Mouse (Mus musculus): Measurements from ENCODE around the gene Sap30l. TPM values are rescaled to one million over a fixed set of nuclear protein-coding genes. Genes with fewer than 3 reads are reported as not detected.
A peak's percentile ranks its signal among the peaks of the same experiment; 100 is the strongest.
"Not testable (repeated sequence)": the region's sequence is repeated elsewhere in the genome, so short reads cannot be mapped to it uniquely, and the experiment has no call there.

Sap30l gene
- polyA plus RNA-seq, 1 experiment from 2014 or later, result 16.7 TPM

- WGBS, result 13% methylated on average over 22 of the region's 22 CpGs
- H3K9ac ChIP-seq, result peak overlapping the region; percentile 93
- no peaks in the 10 kb centered on the region for H3K9me3 ChIP-seq
- no peak for ATAC-seq (ENCODE audit: low read depth)
- peak overlapping the region; percentile 98 for H3K4me3 ChIP-seq
- no peaks in the 10 kb centered on the region for H3K27me3 ChIP-seq
- peaks cover 39% of the 10 kb centered on the region for H3K4me1 ChIP-seq (replicated peaks)
- H3K4me2 ChIP-seq, result peak overlapping the region; percentile 98
- H3K36me3 ChIP-seq, result no peaks in the 10 kb centered on the region
- H3K27ac ChIP-seq (replicated peaks), result peak overlapping the region; percentile 72
Observed at GRCm38 (mm10) chr11:57800266-57800951, 1.0 kb upstream of the Sap30l start.

GRCm38 (mm10) chr11:57801766-57802510 is 501 bp downstream of the Sap30l start:
- H3K4me3 ChIP-seq, result peak overlapping the region; percentile 98
- peak; percentile 75 for ATAC-seq (ENCODE audit: low read depth)
- H3K9me3 ChIP-seq, result no peaks in the 10 kb centered on the region
- peak overlapping the region; percentile 98 for H3K4me2 ChIP-seq
- H3K27ac ChIP-seq (replicated peaks), result peak overlapping the region; percentile 75
- H3K36me3 ChIP-seq, result no peaks in the 10 kb centered on the region
- peak overlapping the region; percentile 93 for H3K9ac ChIP-seq
- WGBS, result under 1% methylated on average over 79 of the region's 85 CpGs
- no peaks in the 10 kb centered on the region for H3K27me3 ChIP-seq
- peaks cover 48% of the 10 kb centered on the region for H3K4me1 ChIP-seq (replicated peaks)

- Histone ChIP-seq H3K27me3 (no peaks in the 10 kb centered on the region), H3K9me3 (no peaks in the 10 kb centered on the region), H3K4me3 (peak overlapping the region; percentile 98), H3K9ac (peak overlapping the region; percentile 93), H3K36me3 (peaks cover 3% of the 10 kb centered on the region; the same call in 1 of the 2 replicates), H3K4me2 (peak overlapping the region; percentile 98), H3K27ac (replicated peaks) (peak overlapping the region; percentile 75; the same call in 1 of the 2 replicates), H3K4me1 (replicated peaks) (peaks cover 48% of the 10 kb centered on the region)
- under 1% methylated on average over 18 of the region's 18 CpGs for WGBS
- no peak for ATAC-seq (ENCODE audit: low read depth)
Observed at GRCm38 (mm10) chr11:57802511-57802870, 1.1 kb downstream of the Sap30l start.

GRCm38 (mm10) chr11:57805047-57805446 is 3.6 kb downstream of the Sap30l start:
- H3K27ac ChIP-seq (replicated peaks), result no peak overlapping the region
- H3K9me3 ChIP-seq, result no peaks in the 10 kb centered on the region
- 74% methylated on average over 3 of the region's 3 CpGs for WGBS
- no peak overlapping the region for H3K9ac ChIP-seq
- peaks cover 28% of the 10 kb centered on the region for H3K36me3 ChIP-seq
- H3K4me1 ChIP-seq (replicated peaks), result peaks cover 44% of the 10 kb centered on the region
- H3K27me3 ChIP-seq, result no peaks in the 10 kb centered on the region
- ATAC-seq (ENCODE audit: low read depth), result no peak
- H3K4me3 ChIP-seq, result no peak overlapping the region
- H3K4me2 ChIP-seq, result no peak overlapping the region

- H3K4me3 ChIP-seq, result no peak overlapping the region
- no peak overlapping the region for H3K4me2 ChIP-seq
- H3K9me3 ChIP-seq, result no peaks in the 10 kb centered on the region
- ATAC-seq (ENCODE audit: low read depth), result no peak
- H3K27ac ChIP-seq (replicated peaks), result no peak overlapping the region; the same call in 1 of the 2 replicates
- 94% methylated on average over 17 of the region's 17 CpGs for WGBS
- H3K9ac ChIP-seq, result no peak overlapping the region
- H3K36me3 ChIP-seq, result peaks cover 49% of the 10 kb centered on the region
- peaks cover 15% of the 10 kb centered on the region for H3K4me1 ChIP-seq (replicated peaks)
- no peaks in the 10 kb centered on the region for H3K27me3 ChIP-seq
Observed at GRCm38 (mm10) chr11:57809017-57809731, 7.7 kb downstream of the Sap30l start.

GRCm38 (mm10) chr11:57809732-57810098 is 8.3 kb downstream of the Sap30l start:
- ATAC-seq (ENCODE audit: low read depth), result no peak
- Histone ChIP-seq H3K4me3 (no peak overlapping the region), H3K27me3 (no peaks in the 10 kb centered on the region), H3K27ac (replicated peaks) (no peak overlapping the region), H3K9me3 (no peaks in the 10 kb centered on the region), H3K9ac (no peak overlapping the region), H3K4me2 (no peak overlapping the region), H3K36me3 (peaks cover 49% of the 10 kb centered on the region), H3K4me1 (replicated peaks) (peaks cover 15% of the 10 kb centered on the region)
- WGBS, result 95% methylated on average over 8 of the region's 8 CpGs

- Histone ChIP-seq H3K36me3 (peaks cover 49% of the 10 kb centered on the region), H3K9me3 (no peaks in the 10 kb centered on the region), H3K4me3 (no peak overlapping the region), H3K9ac (no peak overlapping the region), H3K4me2 (no peak overlapping the region), H3K27me3 (no peaks in the 10 kb centered on the region), H3K27ac (replicated peaks) (no peak overlapping the region), H3K4me1 (replicated peaks) (peaks cover 4% of the 10 kb centered on the region; the same call in 1 of the 2 replicates)
- no peak for ATAC-seq (ENCODE audit: low read depth)
- 87% methylated on average over 7 of the region's 7 CpGs for WGBS
Observed at GRCm38 (mm10) chr11:57811006-57811405, 9.6 kb downstream of the Sap30l start.

- peaks cover 49% of the 10 kb centered on the region for H3K36me3 ChIP-seq
- no peak overlapping the region for H3K27ac ChIP-seq (replicated peaks)
- WGBS, result 97% methylated on average over 8 of the region's 8 CpGs
- no peak overlapping the region for H3K4me2 ChIP-seq
- H3K4me1 ChIP-seq (replicated peaks), result no peaks in the 10 kb centered on the region
- H3K9me3 ChIP-seq, result no peaks in the 10 kb centered on the region
- no peak overlapping the region for H3K9ac ChIP-seq
- no peaks in the 10 kb centered on the region for H3K27me3 ChIP-seq
- no peak for ATAC-seq (ENCODE audit: low read depth)
- no peak overlapping the region for H3K4me3 ChIP-seq
Observed at GRCm38 (mm10) chr11:57812212-57812611, 10.8 kb downstream of the Sap30l start.

GRCm38 (mm10) chr11:57813641-57814040 is 12.2 kb downstream of the Sap30l start:
- WGBS, result 87% methylated on average over 3 of the region's 3 CpGs
- H3K4me3 ChIP-seq, result no peak overlapping the region

GRCm38 (mm10) chr11:57818189-57818588 is 16.8 kb downstream of the Sap30l start:
- Histone ChIP-seq H3K36me3 (no peaks in the 10 kb centered on the region), H3K4me2 (no peak overlapping the region), H3K27me3 (no peaks in the 10 kb centered on the region), H3K27ac (replicated peaks) (no peak overlapping the region), H3K4me3 (no peak overlapping the region), H3K9me3 (no peaks in the 10 kb centered on the region), H3K9ac (no peak overlapping the region), H3K4me1 (replicated peaks) (no peaks in the 10 kb centered on the region)
- 85% methylated on average over 4 of the region's 4 CpGs for WGBS
- ATAC-seq (ENCODE audit: low read depth), result no peak

More at GRCm38 (mm10) chr11:57813641-57814040, 12.2 kb downstream of the Sap30l start:
- Histone ChIP-seq H3K27ac (replicated peaks) (no peak overlapping the region), H3K4me1 (replicated peaks) (no peaks in the 10 kb centered on the region), H3K4me2 (no peak overlapping the region), H3K9me3 (no peaks in the 10 kb centered on the region), H3K9ac (no peak overlapping the region), H3K36me3 (peaks cover 35% of the 10 kb centered on the region), H3K27me3 (no peaks in the 10 kb centered on the region)
- no peak for ATAC-seq (ENCODE audit: low read depth)

GRCm38 (mm10) chr11:57819999-57820581 is 18.7 kb downstream of the Sap30l start:
- H3K9ac ChIP-seq, result no peak overlapping the region
- WGBS, result 31% methylated on average over 9 of the region's 9 CpGs
- no peaks in the 10 kb centered on the region for H3K4me1 ChIP-seq (replicated peaks)
- ATAC-seq (ENCODE audit: low read depth), result no peak
- H3K36me3 ChIP-seq, result no peaks in the 10 kb centered on the region
- no peak overlapping the region for H3K27ac ChIP-seq (replicated peaks)
- no peak overlapping the region for H3K4me3 ChIP-seq
- no peaks in the 10 kb centered on the region for H3K9me3 ChIP-seq
- H3K4me2 ChIP-seq, result no peak overlapping the region
- peaks cover 17% of the 10 kb centered on the region for H3K27me3 ChIP-seq

GRCm38 (mm10) chr11:57823159-57823558 is 21.7 kb downstream of the Sap30l start:
- H3K4me1 ChIP-seq (replicated peaks); H3K4me3 ChIP-seq; H3K36me3 ChIP-seq; H3K4me2 ChIP-seq; H3K9me3 ChIP-seq; ATAC-seq (ENCODE audit: low read depth); H3K27ac ChIP-seq (replicated peaks); H3K9ac ChIP-seq: not testable (repeated sequence)
- peaks cover 47% of the 10 kb centered on the region for H3K27me3 ChIP-seq
- WGBS, result 100% methylated on average over 2 of the region's 2 CpGs

Data from neural tube, embryonic 13.5 days (tissue).